Mouse (Mus musculus) ES-CJ7 (cell line): ENCODE data around the gene Ptprg.
"Not testable (repeated sequence)": the region's sequence is repeated elsewhere in the genome, so short reads cannot be mapped to it uniquely, and the experiment has no call there.

Experiments used
- DNase-seq: peaks from one replicate; pipeline ENCODE4 v3.0.0; 2011; ENCODE audit warnings: low read depth, low spot score

Ptprg gene

DNA sequence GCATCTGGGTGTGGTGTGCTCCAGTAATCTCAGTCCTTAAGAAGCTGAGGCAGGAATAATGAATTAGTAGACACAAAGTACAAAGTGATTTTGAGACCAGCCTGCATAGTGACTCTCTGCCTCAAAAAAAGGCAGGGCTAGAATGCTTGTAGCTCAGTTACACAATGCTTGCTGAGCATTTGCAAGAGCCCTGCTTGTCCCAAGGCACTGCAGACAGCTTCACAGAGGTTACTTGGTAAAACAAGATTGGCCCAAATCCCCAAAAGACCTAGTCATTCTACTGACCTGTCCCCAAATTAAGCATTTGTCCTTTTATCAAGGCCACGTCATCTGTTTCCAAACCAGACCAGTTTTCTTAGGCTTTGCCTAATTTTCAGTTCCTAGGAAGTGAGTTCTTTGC is 190.4 kb downstream of the Ptprg start:
- DNase-seq: no peak

DNA sequence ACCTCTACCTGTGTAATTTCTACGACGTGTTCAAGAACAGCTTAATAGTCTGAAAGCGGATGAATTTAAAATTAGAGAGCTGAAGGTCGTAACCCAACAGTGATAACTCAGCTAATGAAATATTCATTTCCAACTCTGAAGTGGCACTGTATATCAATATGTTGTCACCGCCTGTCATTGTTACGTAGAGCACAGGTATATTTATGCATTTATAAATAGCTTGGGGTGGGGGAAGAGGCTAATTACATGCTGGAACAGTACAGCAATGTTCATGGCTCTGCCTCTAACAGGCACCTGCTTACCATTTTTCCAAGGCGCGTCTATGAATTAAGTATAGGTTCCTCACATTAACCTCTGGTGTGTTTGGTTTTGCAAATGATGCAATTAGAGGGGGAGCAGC is 199.3 kb downstream of the Ptprg start:
- no peak for DNase-seq

DNA sequence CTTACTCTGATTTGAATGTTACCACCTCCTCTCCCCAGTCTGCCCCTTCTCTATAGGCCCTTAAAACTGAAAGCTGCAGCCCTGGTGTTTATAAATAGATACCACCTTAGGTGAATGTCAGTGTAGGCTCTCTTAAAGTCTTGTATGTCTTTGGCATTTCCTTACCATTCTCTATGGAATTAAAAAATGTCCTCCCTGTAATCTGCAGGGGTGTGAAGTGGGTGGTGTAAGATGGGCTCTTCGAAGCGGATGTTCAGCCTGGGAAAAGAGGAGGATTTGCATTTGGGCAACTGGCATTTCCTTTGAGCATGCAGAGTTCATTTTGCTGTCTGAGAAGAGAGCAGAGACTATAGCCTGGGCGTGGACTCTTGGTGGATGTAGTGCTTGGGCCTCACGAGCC is 201.3 kb downstream of the Ptprg start:
- no peak for DNase-seq

DNA sequence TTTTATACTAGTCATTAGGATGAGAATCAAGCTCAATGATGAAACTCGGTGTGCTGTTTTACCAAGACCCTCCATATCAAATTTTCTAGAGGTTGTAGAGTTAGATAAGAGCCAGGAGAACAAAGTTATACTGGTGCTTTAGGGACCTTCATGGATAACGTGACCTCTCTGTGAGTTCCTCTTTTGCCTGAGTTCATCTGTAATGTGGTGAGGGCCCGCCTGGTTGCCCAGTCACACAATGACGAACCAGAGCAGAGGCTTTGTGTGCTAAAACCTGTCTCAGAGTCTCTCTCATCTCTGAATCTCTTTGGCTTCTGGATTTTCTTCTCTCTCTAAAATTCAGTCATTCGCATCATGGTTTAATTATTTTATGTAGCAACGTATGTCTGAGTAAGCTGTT is 204.9 kb downstream of the Ptprg start:
- no peak for DNase-seq

DNA sequence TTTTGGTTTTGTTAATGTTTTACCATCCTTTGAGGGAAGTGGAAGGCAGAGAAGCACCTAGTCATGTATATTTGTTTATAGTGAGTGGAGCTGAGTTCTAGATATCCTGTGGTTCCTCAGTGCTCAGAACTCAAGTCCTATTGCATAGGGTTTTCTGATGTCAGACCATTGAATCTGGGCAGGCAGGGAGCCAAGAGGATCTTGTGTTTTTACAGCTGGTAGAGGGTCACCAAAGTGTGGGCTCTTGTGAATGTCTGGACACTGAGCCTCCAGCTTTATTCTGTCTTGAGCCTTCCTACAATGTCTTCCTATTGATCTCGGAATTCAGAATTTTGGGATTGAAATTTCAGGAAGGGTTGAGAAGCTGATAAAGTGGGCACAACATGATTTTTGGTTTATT is 206.0 kb downstream of the Ptprg start:
- no peak for DNase-seq

DNA sequence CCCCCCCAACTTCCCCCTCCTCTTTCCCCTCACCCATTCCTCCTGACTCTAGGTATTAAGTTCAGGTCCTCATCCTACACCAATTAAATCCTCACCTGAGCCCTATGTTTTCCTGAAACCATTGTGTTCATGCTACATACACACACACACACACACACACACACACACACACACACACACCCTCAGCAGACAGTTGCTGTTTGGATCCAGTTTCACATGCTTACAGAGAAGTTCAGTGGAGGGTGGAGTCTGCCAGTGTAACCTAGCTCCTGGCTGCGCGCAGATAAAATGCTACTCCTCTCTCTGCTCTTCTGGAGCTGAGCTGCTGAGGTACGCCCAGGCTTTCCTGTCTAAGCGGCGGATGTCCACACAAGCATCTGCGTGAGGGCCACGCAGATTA is 209.7 kb downstream of the Ptprg start:
- DNase-seq: no peak

DNA sequence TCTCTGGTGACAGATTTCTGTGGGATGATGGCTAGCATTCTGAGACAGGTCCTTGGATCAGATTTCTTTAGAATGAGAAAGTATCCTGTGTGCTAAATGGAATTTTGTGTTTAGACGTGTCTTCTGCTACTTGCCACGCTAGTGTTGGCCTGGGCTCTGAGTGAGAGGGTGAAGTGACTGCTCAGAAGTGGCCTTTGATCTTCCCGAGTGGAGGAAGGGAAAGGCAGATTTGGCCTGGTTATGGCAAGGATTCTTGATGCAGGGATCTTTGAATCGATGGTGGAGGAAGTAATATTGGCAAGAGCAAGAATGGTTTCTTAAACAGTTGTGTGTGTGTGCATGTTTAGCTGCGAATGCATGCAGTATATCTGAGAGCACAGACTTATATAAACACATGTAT is 219.4 kb downstream of the Ptprg start:
- no peak for DNase-seq

DNA sequence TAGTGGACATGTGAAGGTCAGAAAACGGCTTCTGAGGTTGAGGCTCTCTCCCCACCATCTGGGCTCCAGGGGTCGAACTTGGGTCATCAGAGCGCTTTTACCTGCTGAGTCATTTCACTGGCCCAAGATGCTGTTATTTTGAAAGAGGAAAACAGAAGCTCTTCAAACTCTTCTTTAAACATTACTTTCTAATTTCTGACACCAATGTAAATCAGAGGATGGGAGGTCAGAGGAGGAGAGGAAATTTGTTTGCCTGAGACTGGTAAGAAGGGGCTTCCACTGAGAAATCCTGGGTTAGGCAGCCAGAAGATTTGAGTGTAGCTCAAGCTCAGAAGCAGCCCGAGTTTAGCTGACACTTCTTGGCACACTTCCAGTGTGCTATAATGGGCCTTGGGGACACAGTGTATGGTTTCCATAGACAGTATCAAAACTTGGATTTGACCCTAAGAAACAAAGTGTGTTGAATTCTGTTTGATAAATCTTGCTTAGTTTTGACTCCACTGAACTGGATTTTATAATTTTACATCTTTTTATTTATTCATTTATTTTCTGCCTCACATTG is 221.2 kb downstream of the Ptprg start:
- DNase-seq: peak; percentile 14

DNA sequence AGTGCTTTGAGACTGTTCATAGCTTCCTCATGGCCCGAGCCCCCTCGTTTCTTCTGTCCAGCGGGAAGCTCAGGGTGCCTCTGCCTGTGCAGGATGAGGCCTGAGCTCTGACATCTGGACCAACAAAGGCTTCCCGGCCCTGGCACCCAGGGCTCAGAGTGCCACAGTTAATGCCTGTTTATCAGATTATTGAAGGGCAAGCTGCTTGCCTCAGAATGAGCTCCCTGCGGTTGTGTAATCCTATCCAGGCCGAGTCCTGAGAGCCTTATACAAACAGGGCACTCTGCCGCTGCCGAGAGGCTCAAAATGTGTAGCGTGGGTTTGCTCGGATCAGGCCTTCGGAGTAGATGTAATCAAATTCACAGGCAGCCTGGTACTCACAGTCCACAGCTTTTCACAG is 221.9 kb downstream of the Ptprg start:
- no peak for DNase-seq

DNA sequence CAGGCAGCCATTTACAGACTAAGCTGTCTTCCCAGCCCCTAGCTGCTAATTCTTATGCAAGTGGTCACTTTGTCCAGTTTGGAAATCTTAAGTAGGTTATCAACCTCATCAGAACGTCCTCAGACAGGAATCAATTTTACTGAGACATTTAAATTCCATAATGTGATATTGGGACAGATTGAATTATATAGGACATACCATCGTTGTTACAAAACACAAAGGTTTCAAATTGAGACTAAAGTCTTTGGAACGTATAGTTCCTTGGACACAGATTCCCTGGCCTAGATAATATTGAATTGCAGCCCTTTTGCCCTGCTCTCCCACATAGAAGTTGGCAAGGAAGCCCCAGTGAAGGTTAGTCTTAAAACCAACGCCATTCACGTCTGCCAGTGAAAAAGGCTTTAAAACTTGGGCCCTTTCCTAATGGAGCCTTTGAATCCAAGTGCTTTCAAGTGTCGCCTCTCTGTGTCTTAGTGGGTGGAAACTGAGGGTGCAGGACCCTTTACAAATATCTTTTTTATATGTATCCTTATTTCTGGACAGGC is 222.7 kb downstream of the Ptprg start:
- DNase-seq: no peak

DNA sequence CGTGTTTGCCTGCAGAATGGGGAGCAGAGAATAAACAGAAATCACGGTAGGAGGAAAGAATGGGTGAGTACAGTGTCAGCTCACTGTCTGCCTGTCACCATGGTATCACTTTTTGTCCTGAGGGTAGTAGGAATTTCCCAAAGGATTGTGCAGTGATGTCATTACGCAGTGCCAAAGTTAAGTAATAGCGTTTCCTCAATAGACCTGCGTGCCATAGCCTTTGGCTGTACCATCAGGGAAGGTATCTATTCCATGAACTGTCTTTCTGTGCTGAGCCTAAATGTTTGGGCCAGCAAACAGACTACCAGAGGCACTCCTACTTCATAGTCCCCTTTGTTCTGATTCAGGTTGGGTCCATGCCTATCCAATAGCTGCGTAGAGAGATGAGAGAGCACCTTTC is 223.2 kb downstream of the Ptprg start:
- no peak for DNase-seq

DNA sequence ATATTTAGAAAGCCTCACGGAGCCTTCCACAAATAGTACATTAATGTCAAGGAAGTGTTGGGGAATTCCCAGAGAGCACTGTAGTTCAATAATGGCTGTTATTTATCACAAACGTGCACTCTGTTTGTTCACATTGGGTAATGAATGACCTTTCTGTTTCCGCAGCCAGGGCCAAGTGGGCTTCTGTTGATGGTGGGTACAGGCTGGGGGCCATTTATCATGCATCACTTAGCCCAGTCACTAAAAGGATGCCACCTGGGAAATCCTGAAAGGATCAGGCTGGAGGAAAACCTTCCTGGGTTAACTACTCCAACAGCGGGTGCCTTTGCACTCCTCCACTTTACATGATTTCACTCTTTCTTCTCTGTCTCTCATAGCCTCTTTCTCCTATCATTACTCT is 237.9 kb downstream of the Ptprg start:
- DNase-seq: no peak

DNA sequence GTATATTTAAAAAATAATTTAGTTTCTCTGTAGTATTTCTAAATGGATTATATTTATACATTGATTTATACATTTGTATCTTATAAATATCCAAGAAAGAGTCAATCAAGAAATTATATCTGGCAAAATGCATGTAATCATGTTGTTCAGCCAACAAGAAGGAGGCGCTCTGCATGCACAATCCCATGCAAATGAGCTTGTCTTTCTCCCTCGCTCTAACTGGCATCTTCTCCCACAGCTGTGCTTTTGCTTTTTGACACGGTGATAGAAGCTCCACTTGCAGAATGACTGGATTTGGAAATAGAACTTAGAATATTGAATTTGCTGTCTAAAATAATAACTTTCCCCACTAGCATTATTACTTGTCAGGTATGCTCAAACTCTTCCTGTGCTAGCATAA is 240.5 kb downstream of the Ptprg start:
- no peak for DNase-seq

DNA sequence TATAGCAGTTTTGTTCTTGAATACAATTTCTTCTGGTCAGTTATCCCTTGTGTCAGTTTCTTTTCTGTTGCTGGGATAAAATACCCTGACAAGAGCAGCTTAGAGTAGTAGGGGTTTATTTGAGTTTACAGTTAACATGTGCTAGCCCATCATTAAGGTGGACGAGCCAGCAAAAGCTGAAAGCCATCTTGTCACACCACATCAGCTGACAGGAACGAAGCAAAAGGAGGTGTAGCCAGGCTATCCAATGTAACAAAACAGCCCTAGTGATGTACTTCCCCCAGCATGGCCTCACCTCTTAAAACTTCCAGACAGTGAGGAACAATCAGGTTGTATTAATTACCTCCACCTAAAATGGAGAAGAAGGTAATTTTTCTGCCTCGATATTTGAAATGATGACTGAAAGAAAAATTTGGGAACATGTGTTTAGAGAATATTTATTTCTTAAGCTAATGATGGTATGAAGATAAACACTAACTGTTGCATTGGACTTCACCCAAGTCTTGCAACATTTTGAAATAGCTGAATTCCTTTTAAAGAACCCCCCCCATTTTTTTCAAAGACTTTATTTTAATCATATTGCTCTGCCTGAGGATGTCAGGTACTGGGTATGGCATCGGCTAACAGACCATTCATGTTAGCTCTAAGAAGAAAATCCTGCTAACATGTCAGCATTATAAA is 249.2 kb downstream of the Ptprg start:
- no peak for DNase-seq

DNA sequence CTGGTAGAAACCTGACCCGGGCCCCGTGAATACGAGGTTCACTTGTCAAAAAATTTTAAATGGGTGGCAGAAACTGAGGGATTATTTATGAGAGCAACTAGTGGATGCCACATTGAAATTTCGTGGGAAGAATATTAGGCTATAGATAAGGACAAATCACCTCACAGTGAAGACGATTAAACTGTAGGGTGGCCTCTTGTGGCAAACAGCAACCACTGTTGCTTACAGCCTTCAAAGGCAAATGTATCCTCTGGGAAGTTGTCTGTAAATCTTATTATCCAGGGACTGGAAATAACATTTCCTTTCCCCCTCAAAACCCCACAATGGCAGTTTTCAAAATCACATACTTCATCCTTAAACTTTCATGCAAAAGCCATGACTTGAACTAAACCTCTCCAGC is 253.3 kb downstream of the Ptprg start:
- DNase-seq: no peak

DNA sequence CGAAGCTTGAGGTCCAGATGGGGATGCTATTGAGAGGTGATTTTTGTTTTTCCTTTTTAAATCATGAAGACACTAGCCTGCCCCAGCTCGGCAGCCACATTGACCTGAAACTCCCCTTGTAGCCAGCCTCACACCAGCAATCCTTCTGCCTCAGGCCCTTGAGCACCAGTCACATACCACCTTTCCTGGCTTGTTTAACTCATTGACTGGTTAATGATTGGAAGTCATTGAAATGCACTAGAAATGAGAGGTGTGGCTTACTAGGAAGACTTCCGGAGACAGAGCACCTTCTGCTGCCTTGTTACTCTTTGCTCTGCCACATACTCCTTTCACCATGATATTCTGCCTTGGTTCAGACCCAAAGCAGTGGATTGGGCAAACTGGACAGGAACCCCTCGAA is 254.1 kb downstream of the Ptprg start:
- no peak for DNase-seq

DNA sequence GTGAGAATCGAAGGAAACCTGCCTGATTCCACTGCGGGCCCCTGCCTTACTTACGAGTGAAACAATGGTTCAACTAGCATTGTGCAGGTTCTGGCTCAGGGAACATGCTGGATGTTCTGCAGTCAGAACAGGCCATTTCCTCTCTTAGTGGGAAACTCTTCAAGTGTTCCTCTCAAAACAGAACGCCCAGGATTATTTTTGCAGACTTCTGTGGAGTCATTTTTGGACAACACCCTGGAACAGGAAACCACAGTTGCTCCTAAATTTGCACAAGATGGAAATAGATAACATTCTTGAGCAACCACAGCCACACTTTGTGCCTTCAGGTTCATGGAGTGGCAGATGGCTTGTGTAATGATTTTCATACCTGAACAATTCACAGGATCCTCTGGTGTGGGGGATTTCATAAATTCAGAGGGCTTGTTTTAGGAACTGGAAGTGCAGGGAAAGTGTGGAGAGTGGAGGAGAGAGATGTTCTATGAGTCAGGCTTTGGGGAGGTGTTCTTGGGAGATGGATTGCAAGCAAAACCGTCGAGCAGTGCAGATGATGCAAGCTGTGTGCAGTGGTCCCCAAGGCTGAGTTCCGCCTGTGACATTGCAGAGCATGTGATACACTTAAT is 257.9 kb downstream of the Ptprg start:
- no peak for DNase-seq

DNA sequence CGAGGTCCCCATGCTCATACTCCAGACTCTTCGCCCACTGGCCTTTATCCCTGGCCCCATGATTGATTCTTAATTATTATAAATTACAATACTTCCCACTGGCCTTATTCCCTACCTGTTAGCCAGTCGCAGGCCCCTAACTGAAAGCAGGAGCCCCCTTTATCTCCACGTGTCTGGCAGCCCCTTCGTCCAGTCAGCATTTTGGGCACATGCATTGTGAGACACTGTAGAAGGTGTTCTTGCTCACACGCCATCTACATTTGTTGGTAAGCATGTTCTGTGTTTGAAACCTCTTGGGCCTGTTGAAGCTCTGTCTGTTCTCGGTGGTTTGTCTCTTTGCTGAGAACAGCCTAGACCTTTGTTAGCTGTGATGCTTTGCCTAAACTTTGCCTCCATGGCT is 259.0 kb downstream of the Ptprg start:
- DNase-seq: no peak

DNA sequence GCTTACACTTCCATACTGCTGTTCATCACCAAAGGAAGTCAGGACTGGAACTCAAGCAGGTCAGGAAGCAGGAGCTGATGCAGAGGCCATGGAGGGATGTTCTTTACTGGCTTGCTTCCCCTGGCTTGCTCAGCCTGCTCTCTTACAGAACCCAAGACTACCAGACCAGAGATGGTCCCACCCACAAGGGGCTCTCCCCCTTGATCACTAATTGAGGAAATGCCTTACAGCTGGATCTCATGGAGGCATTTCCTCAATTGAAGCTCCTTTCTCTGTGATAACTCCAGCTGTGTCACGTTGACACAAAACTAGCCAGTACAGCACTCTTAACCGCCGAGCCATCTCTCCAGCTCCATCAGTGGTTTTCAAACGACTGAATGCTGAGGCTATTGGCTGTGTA is 261.5 kb downstream of the Ptprg start:
- not testable (repeated sequence) for DNase-seq

DNA sequence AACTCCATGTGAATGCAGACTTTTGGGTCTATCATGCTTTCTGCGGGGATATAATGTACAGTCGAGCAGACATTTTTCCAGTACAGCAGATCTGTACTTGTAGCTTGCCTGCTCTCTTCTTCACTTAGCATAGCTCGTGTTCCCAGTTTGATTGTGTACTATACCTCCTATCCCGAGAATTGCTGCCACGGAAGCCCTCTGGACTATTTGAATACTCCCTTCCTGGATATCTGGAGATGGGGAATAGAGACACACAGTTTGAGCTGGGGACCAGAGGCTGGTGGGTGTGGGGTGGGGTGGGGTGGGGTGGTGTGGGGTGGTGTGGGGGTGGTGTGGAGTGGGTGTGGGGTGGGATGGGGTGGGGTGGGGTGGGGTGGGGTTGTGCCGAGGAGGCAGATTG is 263.9 kb downstream of the Ptprg start:
- no peak for DNase-seq

DNA sequence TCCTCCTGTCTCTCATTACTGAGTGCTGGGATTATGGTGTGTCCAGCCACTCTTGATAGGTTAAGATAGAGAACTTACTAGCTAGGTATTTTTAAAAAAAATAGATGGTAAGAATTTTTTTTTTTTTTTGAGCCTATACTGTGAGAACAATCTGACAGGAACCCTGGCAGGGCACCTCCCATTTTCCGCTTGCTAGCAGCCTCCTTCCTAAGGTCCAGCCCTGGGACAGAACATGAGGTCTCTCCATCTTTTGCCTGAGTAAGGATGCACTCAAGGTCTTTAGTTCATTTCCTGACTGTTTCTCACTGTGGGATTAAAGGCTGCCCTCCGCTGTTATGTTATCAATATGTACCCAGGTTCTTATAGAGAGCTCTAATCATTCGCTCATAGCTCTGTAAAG is 264.7 kb downstream of the Ptprg start:
- no peak for DNase-seq

DNA sequence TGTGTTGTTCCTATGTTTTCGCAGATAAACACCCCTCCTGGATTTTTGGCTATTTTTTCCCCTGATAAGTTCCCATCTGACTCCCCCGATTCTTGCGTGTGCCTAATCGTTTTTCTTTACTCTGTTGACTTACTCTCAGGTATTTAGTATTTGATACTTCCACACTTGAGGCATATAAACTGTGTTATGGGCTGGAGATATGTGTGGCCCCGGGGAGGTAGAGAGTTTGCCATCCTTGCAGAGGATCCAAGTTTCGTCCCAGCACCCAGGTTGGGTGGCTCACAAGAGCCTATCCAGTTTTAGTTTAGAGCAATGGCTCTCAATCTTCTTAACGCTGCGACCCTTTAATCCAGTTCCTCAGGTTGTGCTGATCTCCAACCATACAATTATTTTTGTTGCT is 265.4 kb downstream of the Ptprg start:
- DNase-seq: no peak

DNA sequence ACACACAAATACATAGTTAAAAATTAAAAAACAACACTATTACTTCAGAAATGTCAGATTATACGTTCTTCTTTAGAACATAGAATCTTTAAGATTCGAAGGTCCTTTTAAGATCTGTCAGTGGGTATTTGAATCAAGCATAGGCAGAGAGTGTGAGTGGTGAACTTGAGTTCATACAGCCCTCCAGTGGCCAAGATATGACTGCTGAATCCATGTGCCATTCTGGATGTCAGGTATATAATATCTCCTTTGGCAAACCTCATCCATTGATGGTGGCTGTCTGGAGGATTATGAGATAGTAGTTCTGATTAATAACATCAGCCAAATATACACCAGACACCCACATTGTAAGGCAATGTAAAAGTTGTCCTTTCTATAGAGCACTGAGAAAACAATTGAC is 266.0 kb downstream of the Ptprg start:
- no peak for DNase-seq
